Mouse (Mus musculus): ENCODE measurements around the gene Ets1. TPM values are rescaled to one million over a fixed set of nuclear protein-coding genes. Genes with fewer than 3 reads are reported as not detected.

Gene Ets1
- polyA plus RNA-seq, 1 experiment from 2014 or later = 40.8 TPM

GRCm38 (mm10) chr9:32668075-32668673, 32.2 kb downstream of the Ets1 start:
- Histone ChIP-seq H3K36me3 (no peaks in the 10 kb centered on the region), H3K4me2 (no peak overlapping the region), H3K27ac (no peak overlapping the region), H3K9me3 (no peaks in the 10 kb centered on the region), H3K9ac (no peak overlapping the region), H3K4me3 (no peak overlapping the region), H3K4me1 (peaks cover 48% of the 10 kb centered on the region), H3K27me3 (peaks cover 14% of the 10 kb centered on the region; the same call in 1 of the 2 replicates)
- 37% methylated on average over 9 of the region's 9 CpGs for WGBS
- ATAC-seq (ENCODE audit: insufficient number of reproducible peaks, insufficient read depth, low FRiP score, low TSS enrichment, low read depth) = no peak

GRCm38 (mm10) chr9:32669397-32669796, 33.4 kb downstream of the Ets1 start:
- Histone ChIP-seq H3K36me3 (no peaks in the 10 kb centered on the region), H3K4me1 (peaks cover 49% of the 10 kb centered on the region), H3K9ac (no peak overlapping the region), H3K9me3 (no peaks in the 10 kb centered on the region), H3K4me2 (no peak overlapping the region), H3K4me3 (no peak overlapping the region), H3K27me3 (peaks cover 19% of the 10 kb centered on the region; the same call in 1 of the 2 replicates), H3K27ac (no peak overlapping the region)
- 46% methylated on average over 2 of the region's 2 CpGs for WGBS
- no peak for ATAC-seq (ENCODE audit: insufficient number of reproducible peaks, insufficient read depth, low FRiP score, low TSS enrichment, low read depth)

- peak overlapping the region; percentile 39 for H3K4me3 ChIP-seq
- WGBS = 2% methylated on average over 35 of the region's 35 CpGs
- H3K9ac ChIP-seq = peak overlapping the region; percentile 64
- peak overlapping the region; percentile 82 for H3K27ac ChIP-seq
- peak; percentile 74 for ATAC-seq (ENCODE audit: insufficient number of reproducible peaks, insufficient read depth, low FRiP score, low TSS enrichment, low read depth)
- H3K36me3 ChIP-seq = no peaks in the 10 kb centered on the region
- peaks cover 20% of the 10 kb centered on the region; the same call in 1 of the 2 replicates for H3K27me3 ChIP-seq
- peaks cover 59% of the 10 kb centered on the region for H3K4me1 ChIP-seq
- no peaks in the 10 kb centered on the region for H3K9me3 ChIP-seq
- H3K4me2 ChIP-seq = peak overlapping the region; percentile 73
Measured at GRCm38 (mm10) chr9:32671970-32672859, 36.2 kb downstream of the Ets1 start.

- Histone ChIP-seq H3K9ac (no peak overlapping the region), H3K27ac (no peak overlapping the region), H3K27me3 (peaks cover 11% of the 10 kb centered on the region; the same call in 1 of the 2 replicates), H3K9me3 (no peaks in the 10 kb centered on the region), H3K4me1 (peaks cover 59% of the 10 kb centered on the region), H3K4me2 (no peak overlapping the region), H3K36me3 (no peaks in the 10 kb centered on the region), H3K4me3 (no peak overlapping the region)
- WGBS = 74% methylated on average over 3 of the region's 3 CpGs
- no peak for ATAC-seq (ENCODE audit: insufficient number of reproducible peaks, insufficient read depth, low FRiP score, low TSS enrichment, low read depth)
Measured at GRCm38 (mm10) chr9:32673923-32674322, 37.9 kb downstream of the Ets1 start.

GRCm38 (mm10) chr9:32675671-32676409, 39.8 kb downstream of the Ets1 start:
- H3K4me3 ChIP-seq = no peak overlapping the region
- peak overlapping the region; percentile 24 for H3K4me2 ChIP-seq
- peaks cover 8% of the 10 kb centered on the region; the same call in 1 of the 2 replicates for H3K27me3 ChIP-seq
- 8% methylated on average over 9 of the region's 9 CpGs for WGBS
- H3K9me3 ChIP-seq = no peaks in the 10 kb centered on the region
- H3K27ac ChIP-seq = peak overlapping the region; percentile 68
- peaks cover 53% of the 10 kb centered on the region for H3K4me1 ChIP-seq
- H3K36me3 ChIP-seq = no peaks in the 10 kb centered on the region
- ATAC-seq (ENCODE audit: insufficient number of reproducible peaks, insufficient read depth, low FRiP score, low TSS enrichment, low read depth) = no peak
- peak overlapping the region; percentile 51 for H3K9ac ChIP-seq

- Histone ChIP-seq H3K4me3 (no peak overlapping the region), H3K27ac (peak overlapping the region; percentile 68), H3K9ac (no peak overlapping the region), H3K4me1 (peaks cover 47% of the 10 kb centered on the region), H3K4me2 (peak overlapping the region; percentile 24), H3K36me3 (no peaks in the 10 kb centered on the region), H3K9me3 (no peaks in the 10 kb centered on the region), H3K27me3 (peaks cover 6% of the 10 kb centered on the region; the same call in 1 of the 2 replicates)
- 5% methylated on average over 3 of the region's 3 CpGs for WGBS
- no peak for ATAC-seq (ENCODE audit: insufficient number of reproducible peaks, insufficient read depth, low FRiP score, low TSS enrichment, low read depth)
Measured at GRCm38 (mm10) chr9:32676480-32676879, 40.5 kb downstream of the Ets1 start.

- Histone ChIP-seq H3K9ac (no peak overlapping the region), H3K4me3 (no peak overlapping the region), H3K4me2 (no peak overlapping the region), H3K27ac (no peak overlapping the region), H3K27me3 (peaks cover 6% of the 10 kb centered on the region; the same call in 1 of the 2 replicates), H3K36me3 (no peaks in the 10 kb centered on the region), H3K9me3 (no peaks in the 10 kb centered on the region), H3K4me1 (peaks cover 40% of the 10 kb centered on the region)
- ATAC-seq (ENCODE audit: insufficient number of reproducible peaks, insufficient read depth, low FRiP score, low TSS enrichment, low read depth) = no peak
- WGBS = 83% methylated on average over 6 of the region's 6 CpGs
Measured at GRCm38 (mm10) chr9:32677646-32678045, 41.6 kb downstream of the Ets1 start.

GRCm38 (mm10) chr9:32678120-32678757, 42.2 kb downstream of the Ets1 start:
- no peak overlapping the region for H3K9ac ChIP-seq
- no peak overlapping the region for H3K4me2 ChIP-seq
- no peak for ATAC-seq (ENCODE audit: insufficient number of reproducible peaks, insufficient read depth, low FRiP score, low TSS enrichment, low read depth)
- no peaks in the 10 kb centered on the region for H3K36me3 ChIP-seq
- H3K27ac ChIP-seq = no peak overlapping the region
- no peak overlapping the region for H3K4me3 ChIP-seq
- H3K4me1 ChIP-seq = peaks cover 34% of the 10 kb centered on the region
- no peaks in the 10 kb centered on the region for H3K9me3 ChIP-seq
- WGBS = 57% methylated on average over 4 of the region's 4 CpGs
- H3K27me3 ChIP-seq = peaks cover 6% of the 10 kb centered on the region; the same call in 1 of the 2 replicates

GRCm38 (mm10) chr9:32679531-32679930, 43.5 kb downstream of the Ets1 start:
- no peak overlapping the region for H3K4me3 ChIP-seq
- H3K36me3 ChIP-seq = no peaks in the 10 kb centered on the region
- no peak overlapping the region for H3K9ac ChIP-seq
- no peak overlapping the region for H3K27ac ChIP-seq
- H3K9me3 ChIP-seq = no peaks in the 10 kb centered on the region
- no peak for ATAC-seq (ENCODE audit: insufficient number of reproducible peaks, insufficient read depth, low FRiP score, low TSS enrichment, low read depth)
- no peaks in the 10 kb centered on the region; the same call in 1 of the 2 replicates for H3K27me3 ChIP-seq
- no peak overlapping the region for H3K4me2 ChIP-seq
- WGBS = 69% methylated on average over 6 of the region's 6 CpGs
- H3K4me1 ChIP-seq = peaks cover 33% of the 10 kb centered on the region

- H3K27ac ChIP-seq = no peak overlapping the region
- H3K4me1 ChIP-seq = peaks cover 33% of the 10 kb centered on the region
- no peak overlapping the region for H3K4me3 ChIP-seq
- H3K4me2 ChIP-seq = no peak overlapping the region
- 85% methylated on average over 2 of the region's 2 CpGs for WGBS
- H3K9me3 ChIP-seq = no peaks in the 10 kb centered on the region
- no peaks in the 10 kb centered on the region for H3K36me3 ChIP-seq
- ATAC-seq (ENCODE audit: insufficient number of reproducible peaks, insufficient read depth, low FRiP score, low TSS enrichment, low read depth) = no peak
- no peak overlapping the region for H3K9ac ChIP-seq
- no peaks in the 10 kb centered on the region; the same call in 1 of the 2 replicates for H3K27me3 ChIP-seq
Measured at GRCm38 (mm10) chr9:32680201-32680600, 44.2 kb downstream of the Ets1 start.

Data from embryonic facial prominence, embryonic 13.5 days (tissue).